Mouse (Mus musculus): ENCODE results near the gene Kif6. TPM values are rescaled to one million over a fixed set of nuclear protein-coding genes. Genes with fewer than 3 reads are reported as not detected.

Kif6 gene
- polyA plus RNA-seq, 1 experiment from 2014 or later, result 1.6 TPM

DNA sequence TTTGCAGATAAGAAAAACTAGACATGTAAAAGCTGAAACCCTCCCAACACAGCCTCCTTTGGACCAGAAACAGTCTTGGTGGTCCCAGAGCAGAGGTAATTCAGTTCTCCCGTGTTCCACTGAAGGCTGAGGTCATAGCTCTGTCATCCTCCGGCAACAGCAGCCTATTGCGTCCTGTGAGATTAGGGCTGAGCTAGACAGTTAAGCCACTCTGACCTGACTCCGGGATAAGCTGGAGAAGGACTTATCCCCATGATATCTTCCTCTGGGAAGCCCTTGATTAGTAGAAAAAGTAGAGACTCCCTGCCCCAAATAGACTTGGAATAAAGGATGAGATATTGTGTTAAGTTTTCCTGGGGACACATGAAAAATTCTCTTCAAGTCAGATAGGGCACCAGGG lies 319.6 kb downstream of the Kif6 start:
- no peak overlapping the region for H3K27ac ChIP-seq (replicated peaks)
- no peaks in the 10 kb centered on the region for H3K36me3 ChIP-seq
- WGBS, result 70% methylated on average over 4 of the region's 4 CpGs
- H3K27me3 ChIP-seq (ENCODE audit: low read depth, poor library complexity, severe bottlenecking), result peaks cover 8% of the 10 kb centered on the region; the same call in 1 of the 2 replicates
- H3K9me3 ChIP-seq (replicated peaks), result no peaks in the 10 kb centered on the region
- no peak overlapping the region for H3K4me3 ChIP-seq
- H3K4me1 ChIP-seq, result peaks cover 11% of the 10 kb centered on the region
- DNase-seq (ENCODE audit: low spot score), result no peak

- Histone ChIP-seq H3K4me3 (no peak overlapping the region), H3K9me3 (replicated peaks) (no peaks in the 10 kb centered on the region), H3K4me1 (peaks cover 11% of the 10 kb centered on the region), H3K36me3 (no peaks in the 10 kb centered on the region), H3K27me3 (ENCODE audit: low read depth, poor library complexity, severe bottlenecking) (peaks cover 8% of the 10 kb centered on the region; the same call in 1 of the 2 replicates), H3K27ac (replicated peaks) (no peak overlapping the region)
- WGBS, result 3% methylated on average over 4 of the region's 4 CpGs
- peak; percentile 80 for DNase-seq (ENCODE audit: low spot score)
Measured at GRCm38 (mm10) chr17:49935602-49936205, 320.8 kb downstream of the Kif6 start.

DNA sequence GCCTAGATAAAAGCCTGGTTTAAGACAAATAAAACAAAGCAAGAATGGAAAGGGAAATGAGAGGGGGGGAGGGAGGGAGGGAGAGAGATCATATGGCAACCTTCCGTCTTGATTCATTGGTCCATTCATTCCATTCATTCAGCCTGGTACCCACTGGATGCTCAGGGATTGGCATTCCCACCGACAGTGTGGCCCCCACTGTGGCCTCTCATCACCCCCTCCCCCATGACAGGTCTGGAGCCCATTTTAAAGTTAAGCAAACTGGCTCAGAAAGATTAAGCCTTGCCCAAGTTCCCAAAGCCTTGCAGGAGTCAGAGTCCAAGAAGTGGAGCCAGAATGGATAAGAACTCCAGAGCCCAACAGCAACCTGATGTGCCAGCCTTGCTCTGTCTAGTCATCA lies 321.3 kb downstream of the Kif6 start:
- H3K4me1 ChIP-seq, result peaks cover 11% of the 10 kb centered on the region
- H3K36me3 ChIP-seq, result no peaks in the 10 kb centered on the region
- H3K4me3 ChIP-seq, result no peak overlapping the region
- peaks cover 8% of the 10 kb centered on the region; the same call in 1 of the 2 replicates for H3K27me3 ChIP-seq (ENCODE audit: low read depth, poor library complexity, severe bottlenecking)
- 0 out of 2 replicates have a peak overlapping the region, but pooled peaks have one; percentile 28 for H3K27ac ChIP-seq (replicated peaks)
- 15% methylated on average over 2 of the region's 2 CpGs for WGBS
- H3K9me3 ChIP-seq (replicated peaks), result no peaks in the 10 kb centered on the region
- no peak for DNase-seq (ENCODE audit: low spot score)

DNA sequence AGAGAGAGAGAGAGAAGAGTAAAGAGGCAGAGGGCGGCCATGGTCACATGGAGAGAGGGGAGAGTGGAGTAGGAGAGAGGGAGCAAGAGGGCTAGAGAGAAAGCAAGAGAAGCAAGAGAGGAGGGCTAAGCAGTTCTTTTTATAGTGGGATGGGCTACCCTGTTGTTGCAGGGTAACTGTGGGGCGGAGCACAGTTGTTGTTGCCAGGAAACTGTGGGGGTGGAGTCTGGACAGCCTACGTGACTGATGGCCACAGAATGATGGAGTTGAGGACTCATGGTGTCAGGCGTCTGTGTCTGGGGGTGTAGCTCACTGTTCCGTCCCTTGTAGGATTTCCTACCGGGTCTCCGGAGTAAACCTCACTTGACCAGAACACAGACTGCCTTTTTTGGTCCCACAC lies 324.2 kb downstream of the Kif6 start:
- Histone ChIP-seq H3K9me3 (replicated peaks) (no peaks in the 10 kb centered on the region), H3K4me1 (peaks cover 11% of the 10 kb centered on the region), H3K36me3 (no peaks in the 10 kb centered on the region), H3K27ac (replicated peaks) (no peak overlapping the region), H3K4me3 (no peak overlapping the region), H3K27me3 (ENCODE audit: low read depth, poor library complexity, severe bottlenecking) (peaks cover 8% of the 10 kb centered on the region; the same call in 1 of the 2 replicates)
- WGBS, result 82% methylated on average over 7 of the region's 7 CpGs
- no peak for DNase-seq (ENCODE audit: low spot score)

- H3K36me3 ChIP-seq, result no peaks in the 10 kb centered on the region
- peaks cover 10% of the 10 kb centered on the region; the same call in 1 of the 2 replicates for H3K4me1 ChIP-seq
- no peaks in the 10 kb centered on the region for H3K27me3 ChIP-seq (ENCODE audit: low read depth, poor library complexity, severe bottlenecking)
- H3K9me3 ChIP-seq (replicated peaks), result no peaks in the 10 kb centered on the region
- 76% methylated on average over 6 of the region's 6 CpGs for WGBS
- no peak overlapping the region for H3K4me3 ChIP-seq
- peak; percentile 21 for DNase-seq (ENCODE audit: low spot score)
- no peak overlapping the region for H3K27ac ChIP-seq (replicated peaks)
Measured at GRCm38 (mm10) chr17:49942674-49943073, 327.7 kb downstream of the Kif6 start.

- H3K36me3 ChIP-seq, result no peaks in the 10 kb centered on the region
- 11% methylated on average over 7 of the region's 7 CpGs for WGBS
- H3K4me1 ChIP-seq, result peaks cover 17% of the 10 kb centered on the region
- peak overlapping the region; percentile 73 for H3K27ac ChIP-seq (replicated peaks)
- peaks cover 16% of the 10 kb centered on the region for H3K27me3 ChIP-seq (ENCODE audit: low read depth, poor library complexity, severe bottlenecking)
- peak; percentile 68 for DNase-seq (ENCODE audit: low spot score)
- no peaks in the 10 kb centered on the region for H3K9me3 ChIP-seq (replicated peaks)
- H3K4me3 ChIP-seq, result peak overlapping the region; percentile 40
Measured at GRCm38 (mm10) chr17:49951491-49951855, 336.5 kb downstream of the Kif6 start.

GRCm38 (mm10) chr17:49951856-49952607 lies 337.1 kb downstream of the Kif6 start:
- H3K27ac ChIP-seq (replicated peaks), result peak overlapping the region; percentile 73

DNA sequence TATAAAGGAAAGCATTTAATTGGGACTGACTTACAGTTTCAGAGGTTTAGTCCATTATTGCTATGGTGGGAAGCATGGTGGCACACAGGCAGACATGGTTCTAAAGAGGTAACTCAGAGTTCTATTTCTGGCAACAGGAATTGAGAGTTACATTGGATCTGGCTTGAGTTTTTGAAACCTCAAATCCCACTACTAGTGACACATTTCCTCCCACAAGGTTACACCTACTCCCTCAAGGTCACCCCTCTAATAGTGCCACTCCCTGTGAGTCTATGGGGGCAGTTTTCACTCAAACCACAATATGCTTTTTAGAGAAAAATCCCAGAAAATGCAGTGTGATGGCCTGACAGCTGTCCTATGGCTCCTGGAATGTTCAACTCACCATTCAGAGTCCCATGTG lies 344.1 kb downstream of the Kif6 start:
- Histone ChIP-seq H3K4me3 (no peak overlapping the region), H3K4me1 (no peaks in the 10 kb centered on the region), H3K27ac (replicated peaks) (no peak overlapping the region), H3K27me3 (ENCODE audit: low read depth, poor library complexity, severe bottlenecking) (no peaks in the 10 kb centered on the region; the same call in 1 of the 2 replicates), H3K9me3 (replicated peaks) (no peaks in the 10 kb centered on the region), H3K36me3 (no peaks in the 10 kb centered on the region)
- DNase-seq (ENCODE audit: low spot score), result no peak

More at GRCm38 (mm10) chr17:49951856-49952607, 337.1 kb downstream of the Kif6 start:
- Histone ChIP-seq H3K4me1 (peaks cover 16% of the 10 kb centered on the region), H3K9me3 (replicated peaks) (no peaks in the 10 kb centered on the region), H3K4me3 (peak overlapping the region; percentile 40), H3K27me3 (ENCODE audit: low read depth, poor library complexity, severe bottlenecking) (peaks cover 16% of the 10 kb centered on the region), H3K36me3 (no peaks in the 10 kb centered on the region)
- WGBS, result 43% methylated on average over 22 of the region's 22 CpGs
- DNase-seq (ENCODE audit: low spot score), result peak; percentile 44

Other genes with a start within 250 kb of the Kif6 start
- gene Mocs1, start 186.8 kb upstream of the Kif6 start, polyA plus RNA-seq (2016; fragmentation: Nextera tagmentation; extraction: Ambion mirVana), result 4.9 and 5.2 TPM in 2 replicates
- 0.94 and 1.2 TPM in 2 replicates for gene Daam2, start 50.8 kb upstream of the Kif6 start, polyA plus RNA-seq (2016; fragmentation: Nextera tagmentation; extraction: Ambion mirVana)